Mouse (Mus musculus) forebrain, embryonic 11.5 days (tissue): ENCODE measurements around the gene Abcc4. TPM values are rescaled to one million over a fixed set of nuclear protein-coding genes. Genes with fewer than 3 reads are reported as not detected.

Experiments
- ATAC-seq: fragments of 200-750 bp; cut with Nextera tagmentation; replicated peaks from 2 replicates; pipeline ENCODE4 v1.8.0; 2017; ENCODE audit warnings: moderate TSS enrichment; ENCODE audit not compliant: low FRiP score
- DNase-seq: peaks from one replicate; pipeline ENCODE4 v3.0.0-alpha.2; 2017; ENCODE audit warnings: low spot score
- H3K27ac ChIP-seq: fragments of 300-500 bp; sonication (generic); 2 replicates; pipeline ENCODE4 v1.5.1; 2014; ENCODE audit warnings: low read depth, low read length
- H3K27me3 ChIP-seq: fragments of 300-500 bp; sonication (generic); 2 replicates; pipeline ENCODE4 v1.6.1; 2014; ENCODE audit warnings: mild to moderate bottlenecking, low read length, mixed read lengths; ENCODE audit not compliant: control insufficient read depth, insufficient read depth
- H3K36me3 ChIP-seq: fragments of 300-500 bp; sonication (generic); 2 replicates; pipeline ENCODE4 v1.6.1; 2014; ENCODE audit warnings: mild to moderate bottlenecking, low read length, moderate library complexity, mixed read lengths; ENCODE audit not compliant: control insufficient read depth, insufficient read depth
- H3K4me1 ChIP-seq: fragments of 300-500 bp; sonication (generic); replicated peaks from 2 replicates; pipeline ENCODE4 v1.6.1; 2014; ENCODE audit warnings: low read length, mixed read lengths; ENCODE audit not compliant: control insufficient read depth, insufficient read depth
- H3K4me2 ChIP-seq: fragments of 300-500 bp; sonication (generic); 2 replicates; pipeline ENCODE4 v1.6.1; 2014; ENCODE audit warnings: low read depth, mild to moderate bottlenecking, low read length, moderate library complexity, mixed read lengths; ENCODE audit not compliant: severe bottlenecking
- H3K4me3 ChIP-seq: fragments of 300-500 bp; sonication (generic); 2 replicates; pipeline ENCODE4 v1.5.1; 2014; ENCODE audit warnings: low read depth, low read length
- H3K9ac ChIP-seq: fragments of 300-500 bp; sonication (generic); 2 replicates; pipeline ENCODE4 v1.6.1; 2014; ENCODE audit warnings: low read length
- H3K9me3 ChIP-seq: fragments of 300-500 bp; sonication (generic); 2 replicates; pipeline ENCODE4 v1.6.1; 2016; ENCODE audit warnings: low read length, mixed read lengths; ENCODE audit not compliant: control insufficient read depth
- WGBS: fragments of 180-500 bp; shearing (Covaris S2); extraction: QIAGEN DNeasy Blood & Tissue Kit; methylation state at CpG from one replicate; pipeline ENCODE4 v1.1.7; 2014; 5-methylcytosine and 5-hydroxymethylcytosine counted together
- polyA plus RNA-seq: library from polyadenylated mRNA; unstranded; fragments of >200 nt; fragmentation: Nextera tagmentation; extraction: Ambion mirVana; gene quantifications from 2 replicates; pipeline ENCODE4 v1.2.1, GENCODE M21; 2014

Abcc4 gene
- polyA plus RNA-seq, 1 experiment from 2014 or later, result 4.0 TPM

DNA sequence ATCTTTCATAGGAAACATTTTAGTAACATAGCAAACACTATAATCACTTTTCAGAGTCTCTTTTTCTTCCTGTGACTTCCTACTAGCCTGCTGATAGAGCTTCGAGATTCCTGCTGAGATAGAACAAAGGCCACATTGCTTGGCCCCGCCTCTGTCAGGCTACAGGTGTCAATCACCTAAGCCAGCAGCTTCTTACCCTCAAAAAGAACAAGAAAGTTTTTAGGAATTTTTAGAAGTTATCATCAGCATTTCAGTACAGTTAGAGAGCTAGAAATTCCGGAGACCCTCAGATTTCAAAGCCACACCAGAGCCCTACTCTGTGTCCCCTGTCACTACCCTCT, 84.6 kb downstream of the Abcc4 start:
- ATAC-seq (no peak), DNase-seq (no peak)
- no peaks in the 10 kb centered on the region for H3K27me3 ChIP-seq
- H3K9ac ChIP-seq, result no peak overlapping the region
- no peaks in the 10 kb centered on the region for H3K36me3 ChIP-seq
- 62% methylated on average over 3 of the region's 3 CpGs for WGBS
- no peak overlapping the region for H3K4me3 ChIP-seq
- no peaks in the 10 kb centered on the region for H3K4me1 ChIP-seq
- H3K9me3 ChIP-seq, result no peaks in the 10 kb centered on the region
- H3K4me2 ChIP-seq, result no peak overlapping the region
- H3K27ac ChIP-seq, result no peak overlapping the region

DNA sequence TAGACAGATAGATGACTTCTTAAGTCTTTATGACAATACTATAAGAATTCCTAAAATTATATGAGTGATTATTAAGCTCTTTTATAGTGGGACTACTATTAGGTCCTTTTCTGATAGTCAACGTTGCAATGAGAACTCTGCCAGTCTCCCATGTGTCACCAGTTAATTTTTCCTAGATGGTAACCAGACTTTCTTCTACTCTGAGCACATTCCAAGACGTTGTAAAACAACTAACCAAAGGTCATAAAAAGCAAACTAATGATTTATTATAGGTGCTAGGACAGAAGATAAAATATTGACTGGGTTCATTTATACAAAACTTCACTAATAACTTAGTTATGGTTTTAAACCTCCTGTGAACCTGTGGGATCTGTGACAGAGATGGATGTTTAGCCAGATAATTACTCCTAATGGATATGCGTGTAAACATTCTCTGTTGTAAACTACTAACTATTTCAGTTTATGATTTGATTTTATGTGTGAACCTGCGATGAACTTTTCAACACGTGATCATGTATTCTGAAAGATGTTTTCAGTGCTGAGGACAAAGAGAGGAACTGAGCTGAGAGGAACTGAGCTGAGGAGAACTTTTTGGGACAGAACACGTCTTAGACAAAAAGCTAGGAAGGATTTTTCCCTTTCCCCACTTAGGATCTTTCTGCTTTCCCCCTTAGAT, 85.1 kb downstream of the Abcc4 start:
- DNase-seq (no peak), ATAC-seq (no peak)
- no peaks in the 10 kb centered on the region for H3K4me1 ChIP-seq
- no peaks in the 10 kb centered on the region for H3K9me3 ChIP-seq
- H3K36me3 ChIP-seq, result no peaks in the 10 kb centered on the region
- no peak overlapping the region for H3K4me2 ChIP-seq
- H3K27ac ChIP-seq, result no peak overlapping the region
- H3K4me3 ChIP-seq, result no peak overlapping the region
- no peak overlapping the region for H3K9ac ChIP-seq
- no peaks in the 10 kb centered on the region for H3K27me3 ChIP-seq
- 83% methylated on average over 6 of the region's 6 CpGs for WGBS

DNA sequence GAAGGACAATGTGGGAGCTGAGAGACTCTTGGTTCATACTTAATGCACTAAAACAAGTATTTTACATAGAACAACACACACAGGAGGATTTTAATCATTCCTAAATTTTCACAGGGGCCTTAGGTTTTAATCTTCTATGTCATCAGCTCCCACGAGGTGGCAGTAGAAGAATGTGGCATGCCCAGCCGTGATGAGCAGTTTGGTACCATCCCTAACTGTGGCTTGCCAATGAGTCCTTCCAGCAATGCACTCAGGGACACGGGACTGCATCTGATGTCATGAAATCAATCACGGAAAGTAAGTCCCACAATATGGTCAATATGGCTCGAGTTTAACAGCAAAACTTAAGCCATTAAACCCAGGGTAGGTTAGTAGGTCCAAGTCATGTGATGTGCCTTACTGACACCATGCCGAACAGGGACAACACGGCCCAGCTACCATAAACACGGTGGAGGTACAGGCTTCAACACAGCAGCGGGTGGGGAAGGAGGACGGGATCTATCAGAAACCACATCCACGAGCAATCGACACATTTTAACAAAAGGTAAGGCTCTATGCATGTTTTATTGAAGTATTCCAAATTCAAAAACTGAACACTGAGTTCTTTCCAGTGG, 89.2 kb downstream of the Abcc4 start:
- WGBS, result 82% methylated on average over 12 of the region's 12 CpGs
- no peak overlapping the region for H3K27ac ChIP-seq
- no peak overlapping the region for H3K4me3 ChIP-seq
- no peaks in the 10 kb centered on the region for H3K9me3 ChIP-seq
- DNase-seq (peak; percentile 67), ATAC-seq (peak; percentile 36; the same call in 1 of the 2 replicates)
- H3K4me2 ChIP-seq, result no peak overlapping the region
- no peaks in the 10 kb centered on the region for H3K27me3 ChIP-seq
- no peaks in the 10 kb centered on the region for H3K36me3 ChIP-seq
- H3K4me1 ChIP-seq, result no peaks in the 10 kb centered on the region
- H3K9ac ChIP-seq, result no peak overlapping the region

DNA sequence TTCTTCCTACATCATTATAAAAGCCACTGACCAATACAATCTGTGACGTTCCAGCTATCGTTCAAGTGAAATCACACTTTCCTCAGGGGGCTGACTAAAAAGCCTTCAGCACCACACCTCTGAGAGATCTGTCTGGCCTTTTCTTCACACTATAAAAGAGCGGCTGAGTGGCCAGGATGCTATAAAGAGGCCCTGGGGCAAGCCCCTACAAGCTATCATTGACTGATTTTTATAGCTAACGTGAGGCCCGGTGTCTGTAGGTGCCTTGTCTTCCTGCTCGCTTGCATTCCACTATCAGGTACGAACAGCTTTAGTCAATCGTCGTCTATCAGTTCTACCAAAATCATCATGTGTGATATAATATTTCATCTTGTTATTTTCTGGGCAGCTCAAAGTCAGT, 92.3 kb downstream of the Abcc4 start:
- no peak overlapping the region for H3K4me2 ChIP-seq
- ATAC-seq (no peak), DNase-seq (no peak)
- no peaks in the 10 kb centered on the region for H3K9me3 ChIP-seq
- no peak overlapping the region for H3K27ac ChIP-seq
- no peak overlapping the region for H3K9ac ChIP-seq
- H3K4me1 ChIP-seq, result no peaks in the 10 kb centered on the region
- no peaks in the 10 kb centered on the region for H3K36me3 ChIP-seq
- 80% methylated on average over 9 of the region's 9 CpGs for WGBS
- no peak overlapping the region for H3K4me3 ChIP-seq
- H3K27me3 ChIP-seq, result no peaks in the 10 kb centered on the region

DNA sequence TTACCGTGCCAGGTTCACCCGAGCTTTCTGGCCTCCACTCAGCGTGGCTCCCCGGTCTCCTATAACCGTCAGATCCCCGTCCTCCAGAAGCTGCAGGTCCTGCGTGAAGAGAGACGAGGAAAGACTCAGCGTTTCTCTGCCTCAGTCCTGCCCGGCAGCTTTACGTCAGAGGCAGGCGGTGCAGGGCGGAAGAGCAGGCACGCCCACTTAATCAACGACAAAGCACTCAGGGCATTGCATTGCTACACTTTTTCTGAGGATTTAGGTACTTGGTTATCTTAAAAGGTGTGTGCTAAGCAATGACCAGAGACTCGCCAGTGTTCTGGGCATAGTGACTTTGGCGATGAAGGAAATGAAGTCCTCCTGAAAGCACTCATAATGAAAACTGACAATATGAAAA, 94.3 kb downstream of the Abcc4 start:
- WGBS, result 89% methylated on average over 17 of the region's 17 CpGs
- no peak overlapping the region for H3K4me2 ChIP-seq
- H3K27ac ChIP-seq, result no peak overlapping the region
- ATAC-seq (no peak), DNase-seq (no peak)
- H3K9ac ChIP-seq, result no peak overlapping the region
- H3K9me3 ChIP-seq, result no peaks in the 10 kb centered on the region
- H3K4me1 ChIP-seq, result no peaks in the 10 kb centered on the region
- H3K4me3 ChIP-seq, result no peak overlapping the region
- H3K36me3 ChIP-seq, result no peaks in the 10 kb centered on the region
- H3K27me3 ChIP-seq, result no peaks in the 10 kb centered on the region

DNA sequence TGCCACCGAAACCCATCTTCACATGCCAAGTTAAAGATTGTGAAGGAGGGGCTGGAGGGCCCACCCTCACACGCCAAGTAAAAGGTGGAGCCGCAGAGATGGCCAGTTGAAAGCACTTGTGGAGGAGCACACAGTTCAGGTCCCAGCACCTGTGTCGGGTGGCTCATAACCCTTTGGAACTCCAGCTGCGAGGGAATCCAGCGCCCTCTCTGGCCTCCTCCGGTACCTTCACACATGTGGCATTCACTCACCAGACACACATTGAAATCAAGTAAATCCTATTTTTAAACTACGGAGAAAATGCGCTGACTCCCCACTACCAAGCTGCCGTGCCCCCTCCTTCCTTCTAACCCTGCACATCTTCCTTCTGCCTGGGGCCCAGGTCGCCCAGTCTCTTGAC, 95.2 kb downstream of the Abcc4 start:
- WGBS, result 97% methylated on average over 11 of the region's 11 CpGs
- H3K4me1 ChIP-seq, result no peaks in the 10 kb centered on the region
- no peak overlapping the region for H3K4me3 ChIP-seq
- no peaks in the 10 kb centered on the region for H3K36me3 ChIP-seq
- H3K9ac ChIP-seq, result no peak overlapping the region
- no peaks in the 10 kb centered on the region for H3K9me3 ChIP-seq
- ATAC-seq (no peak), DNase-seq (no peak)
- no peak overlapping the region for H3K4me2 ChIP-seq
- H3K27ac ChIP-seq, result no peak overlapping the region
- H3K27me3 ChIP-seq, result no peaks in the 10 kb centered on the region

DNA sequence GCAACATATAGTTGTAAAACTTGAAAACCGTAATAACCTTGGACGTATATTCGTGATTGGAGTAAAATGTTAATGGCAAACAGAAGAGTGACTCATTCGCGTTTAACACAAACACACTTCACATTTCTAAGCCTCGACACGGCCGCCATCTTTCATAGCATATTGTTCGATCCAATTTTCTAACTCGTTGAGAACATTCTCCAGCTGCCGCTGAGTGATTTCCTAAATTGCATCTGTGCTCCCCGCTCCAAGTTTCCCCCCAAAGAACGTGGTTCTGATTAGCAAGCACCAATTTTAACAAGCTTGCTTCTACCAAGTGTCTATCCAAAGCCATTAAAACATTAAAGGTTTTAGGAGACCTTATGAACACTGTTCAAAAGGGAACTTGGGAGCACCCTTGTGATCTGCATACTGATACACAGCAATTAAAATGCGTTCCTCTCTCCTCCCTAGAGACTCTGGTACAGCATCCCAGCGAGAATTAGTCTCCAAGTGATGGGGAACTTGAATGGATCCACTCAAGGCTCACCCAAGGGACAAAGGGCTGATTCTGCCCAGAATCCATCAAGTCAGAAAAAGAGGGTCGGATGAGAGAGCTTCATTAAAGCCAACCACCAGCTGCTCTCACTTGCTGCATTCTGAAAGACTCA, 97.1 kb downstream of the Abcc4 start:
- Histone ChIP-seq H3K4me3 (no peak overlapping the region), H3K9ac (no peak overlapping the region), H3K4me2 (no peak overlapping the region), H3K27me3 (no peaks in the 10 kb centered on the region), H3K9me3 (no peaks in the 10 kb centered on the region), H3K27ac (peak overlapping the region; percentile 41), H3K36me3 (no peaks in the 10 kb centered on the region), H3K4me1 (no peaks in the 10 kb centered on the region)
- no peak for DNase-seq
- peak; percentile 84 for ATAC-seq
- WGBS, result 68% methylated on average over 16 of the region's 16 CpGs

DNA sequence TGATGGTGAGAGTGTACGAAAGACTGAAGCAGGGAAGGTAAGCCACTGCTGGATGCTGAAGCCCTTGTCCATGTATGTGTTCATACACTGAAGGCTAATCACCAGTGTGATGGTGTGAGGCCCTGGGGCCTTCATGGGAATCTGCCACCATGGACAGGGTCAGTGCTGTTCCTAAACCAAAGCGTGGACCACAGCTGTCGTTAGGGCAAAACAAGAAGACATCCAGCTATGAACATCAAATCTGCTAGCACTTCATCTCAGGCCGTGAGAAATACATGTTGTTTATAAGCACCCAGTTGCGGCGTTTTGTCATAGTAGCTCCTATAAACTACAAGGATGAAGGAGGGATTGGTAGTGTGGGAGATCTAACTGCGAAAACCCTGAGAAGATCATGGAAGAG, 97.7 kb downstream of the Abcc4 start:
- H3K36me3 ChIP-seq, result no peaks in the 10 kb centered on the region
- H3K9ac ChIP-seq, result no peak overlapping the region
- 95% methylated on average over 7 of the region's 7 CpGs for WGBS
- ATAC-seq (no peak), DNase-seq (no peak)
- H3K27me3 ChIP-seq, result no peaks in the 10 kb centered on the region
- peak overlapping the region; percentile 1; the same call in 1 of the 2 replicates for H3K27ac ChIP-seq
- no peaks in the 10 kb centered on the region for H3K4me1 ChIP-seq
- no peak overlapping the region for H3K4me3 ChIP-seq
- no peak overlapping the region for H3K4me2 ChIP-seq
- no peaks in the 10 kb centered on the region for H3K9me3 ChIP-seq

DNA sequence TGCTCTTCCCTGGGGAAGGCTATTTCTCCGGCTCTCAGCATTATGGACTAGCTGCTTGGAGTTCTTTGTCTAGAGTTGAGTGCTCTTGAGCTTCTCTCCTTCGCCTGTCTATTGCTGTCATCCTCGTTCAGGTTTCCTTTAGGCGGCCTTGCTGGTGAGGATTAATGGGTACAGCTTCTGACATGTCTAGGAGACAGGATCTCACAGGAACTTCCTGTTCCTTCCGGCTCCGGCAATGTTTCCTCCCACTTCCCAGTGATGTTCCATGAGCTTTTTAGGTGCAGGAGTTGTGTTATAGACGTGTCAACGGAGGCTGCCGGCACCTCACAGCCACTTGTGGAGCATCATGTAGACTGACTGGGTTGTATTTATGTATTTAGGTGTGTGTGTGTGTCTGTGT, 99.5 kb downstream of the Abcc4 start:
- DNase-seq (no peak), ATAC-seq (no peak)
- Histone ChIP-seq H3K4me1 (no peaks in the 10 kb centered on the region), H3K4me3 (no peak overlapping the region), H3K36me3 (no peaks in the 10 kb centered on the region), H3K27me3 (no peaks in the 10 kb centered on the region), H3K4me2 (no peak overlapping the region), H3K27ac (no peak overlapping the region), H3K9ac (no peak overlapping the region), H3K9me3 (no peaks in the 10 kb centered on the region)
- WGBS, result 92% methylated on average over 9 of the region's 9 CpGs
